Mouse (Mus musculus) spleen, postnatal 14 days (tissue): ENCODE results near the gene Nup98.

Experiments
- DNase-seq, 2 experiments: peaks; one replicate each; pipeline ENCODE4 v3.0.0; 2021 to 2022; ENCODE audit warnings: low spot score in 2 of 2

Nup98 gene

DNA sequence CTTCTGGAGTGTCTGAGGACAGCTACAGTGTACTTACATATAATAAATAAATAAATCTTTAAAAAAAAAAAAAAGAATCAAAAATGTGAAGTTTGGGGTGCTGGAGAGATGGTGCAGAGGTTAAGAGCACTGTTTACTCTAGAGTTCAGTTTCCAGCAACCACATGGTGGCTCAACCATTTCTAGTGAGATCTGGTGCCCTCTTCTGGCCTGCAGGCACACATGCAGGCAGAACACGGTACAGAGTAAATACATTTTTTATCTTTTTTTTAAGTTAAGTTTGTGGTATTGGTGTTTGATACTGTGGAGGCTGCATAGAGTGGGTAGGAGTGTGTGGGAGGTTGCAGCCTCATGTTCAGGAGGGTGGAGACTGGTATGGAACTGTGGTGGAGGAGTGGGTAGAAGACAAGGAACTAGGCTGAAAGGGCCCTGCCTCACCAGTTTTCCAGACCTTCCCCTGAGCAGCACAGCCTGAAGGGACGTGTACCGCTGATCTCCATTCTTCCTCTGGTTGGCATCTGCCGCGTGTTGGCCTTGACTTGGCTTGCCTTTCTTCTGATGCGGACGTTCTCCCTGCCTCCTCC lies 133.2 kb downstream of the Nup98 start:
- peak in 1 of 2 experiments; percentile 27 for DNase-seq
